Mouse (Mus musculus) lung, postnatal 0 days (tissue): ENCODE data around the gene Nek7.

ENCODE experiments used
- CTCF ChIP-seq: IDR thresholded peaks from 2 replicates; pipeline ENCODE4 v1.5.1; 2016; ENCODE audit warnings: antibody characterized with exemption, mild to moderate bottlenecking
- EP300 ChIP-seq: IDR thresholded peaks from 2 replicates; pipeline ENCODE4 v1.6.1; 2016; ENCODE audit warnings: antibody characterized with exemption, mild to moderate bottlenecking, control low read depth

DNA sequence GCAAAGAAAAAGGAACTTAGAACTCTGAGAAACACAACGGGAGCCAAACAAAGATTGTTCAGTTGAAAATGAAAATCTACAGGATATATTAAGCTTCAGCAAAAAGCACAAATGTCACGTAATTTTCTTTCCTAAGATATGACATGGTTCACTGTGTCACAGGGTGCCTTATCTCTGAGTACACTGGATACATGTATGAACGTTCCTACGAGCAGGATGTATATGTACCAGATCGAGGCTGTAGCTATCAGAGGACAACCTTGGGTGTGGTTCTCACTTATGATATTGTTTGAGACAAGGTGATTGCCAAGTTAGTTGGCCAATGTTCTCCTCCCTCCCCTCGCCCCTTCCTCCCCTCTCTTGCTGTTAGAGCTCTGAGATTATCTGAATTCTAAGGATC lies 55.3 kb downstream of the Nek7 start:
- TF ChIP-seq CTCF = no peak
- TF ChIP-seq EP300 = no peak
